Mouse (Mus musculus) lung, postnatal 10 days (tissue): ENCODE data around the gene Mmadhc.

Source experiments
- DNase-seq: peaks from one replicate; pipeline ENCODE4 v3.0.0; 2021

The Mmadhc gene

DNA sequence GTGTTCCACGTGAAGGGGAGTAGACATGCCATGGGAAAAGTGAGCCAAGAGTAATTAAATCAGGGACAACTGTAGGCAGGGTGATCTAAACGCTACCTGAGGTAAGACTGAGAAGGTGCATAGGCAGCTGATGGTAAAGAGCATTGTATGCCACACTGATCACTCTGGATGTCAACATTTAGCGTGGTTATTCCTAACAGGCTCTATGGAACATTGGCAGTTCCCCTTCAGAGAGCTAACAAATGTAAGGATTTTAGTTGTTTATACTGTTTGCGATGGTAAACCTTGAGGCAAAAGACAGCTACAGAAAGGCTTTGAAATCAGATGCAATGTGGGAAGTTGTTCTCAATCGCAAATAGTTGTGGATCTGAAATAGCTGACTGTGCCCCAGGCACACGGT lies 32.5 kb downstream of the Mmadhc start:
- no peak for DNase-seq

DNA sequence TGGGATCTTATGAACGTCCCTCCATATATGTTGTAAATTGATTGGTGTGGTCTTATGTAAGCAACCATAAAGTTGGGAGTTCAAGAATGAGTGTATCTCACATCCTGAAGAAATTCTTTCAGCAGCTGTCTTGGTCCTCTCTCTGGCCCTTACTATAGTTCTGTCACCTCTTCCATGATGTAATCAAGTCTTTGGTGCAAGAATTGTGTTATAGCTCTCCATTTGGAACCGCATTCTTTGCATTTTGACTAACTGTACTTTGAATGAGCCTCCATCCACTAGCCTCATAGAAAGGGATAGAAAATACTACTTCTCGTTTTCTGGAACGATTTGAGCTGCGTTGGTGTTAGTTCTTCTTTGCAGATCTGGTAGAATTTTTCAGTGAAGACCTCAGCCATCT lies 41.6 kb downstream of the Mmadhc start:
- DNase-seq = no peak

GRCm38 (mm10) chr2:50248551-50248950 lies 48.0 kb downstream of the Mmadhc start:
- DNase-seq = no peak

DNA sequence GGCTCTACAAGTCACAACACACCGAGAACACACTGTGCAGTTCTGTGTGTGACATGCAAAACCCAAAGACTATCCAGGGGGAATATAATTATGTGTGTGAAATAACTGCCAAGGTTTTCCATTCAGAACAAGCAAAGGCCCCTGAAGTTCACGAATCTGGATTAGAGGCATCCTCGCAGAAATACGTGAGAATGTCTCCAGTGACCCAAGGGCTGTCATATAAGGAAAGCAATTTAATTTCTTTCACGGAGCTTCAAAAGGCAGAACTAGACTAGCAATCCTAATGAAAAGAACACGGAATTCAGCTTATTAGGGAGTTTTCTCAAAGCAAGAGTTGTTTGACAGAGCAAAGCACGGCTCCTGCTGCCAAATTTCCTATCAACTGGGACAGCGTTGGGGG lies 63.1 kb downstream of the Mmadhc start:
- no peak for DNase-seq
